Mouse (Mus musculus): ENCODE measurements around the gene Stab2. TPM values are rescaled to one million over a fixed set of nuclear protein-coding genes. Genes with fewer than 3 reads are reported as not detected.

The Stab2 gene
- total and polyA plus RNA-seq, 3 experiments = 0.09 TPM; not detected in 2

GRCm38 (mm10) chr10:86973276-86973675 is 34.5 kb downstream of the Stab2 start:
- TF ChIP-seq ZC3H11A (IDR thresholded peaks at IDR 0.05; ENCODE audit: low read depth, low read length) (no peak), ETS1 (conservative IDR thresholded peaks at IDR 0.05; ENCODE audit: low read depth, low read length) (no peak), ELF1 (IDR thresholded peaks at IDR 0.05; ENCODE audit: low read depth, low read length) (no peak), MYC (IDR thresholded peaks at IDR 0.05; ENCODE audit: low read depth, low read length) (no peak)
- no peak overlapping the region for H3K27ac ChIP-seq (ENCODE audit: insufficient read depth, low read depth)
- no peak overlapping the region for H3K4me3 ChIP-seq (replicated peaks in 1 of 3; ENCODE audit: low read depth in 2 of 3, low read length in 2 of 3, poor library complexity in 1 of 3)
- dilution Hi-C loops (cut with MboI; ENCODE audit: extremely low pct_ligation_motif_present, extremely low pct_unique_long_range_greater_than_20kb, low sequenced_read_pairs) (no loop called here), in situ Hi-C loops (cut with MboI; ENCODE audit: low pct_ligation_motif_present, low pct_unique_long_range_greater_than_20kb, low sequenced_read_pairs) (no loop called here)
- DNase-seq (ENCODE audit: extremely low read depth) = no peak
- H3K9me3 ChIP-seq (replicated peaks; ENCODE audit: low read length) = no peaks in the 10 kb centered on the region
- H3K4me2 ChIP-seq (ENCODE audit: insufficient read depth, low read depth, poor library complexity, severe bottlenecking) = no peak overlapping the region
- H3K36me3 ChIP-seq (replicated peaks in 1 of 2; ENCODE audit: control insufficient read depth in 1 of 2, insufficient read depth in 1 of 2, low read length in 1 of 2) = no peaks in the 10 kb centered on the region
- peaks cover 5% of the 10 kb centered on the region for H3K27me3 ChIP-seq (replicated peaks)
- H3K79me2 ChIP-seq (replicated peaks; ENCODE audit: control insufficient read depth, extremely low read depth, insufficient read depth, poor library complexity, severe bottlenecking) = no peaks in the 10 kb centered on the region
- no peak overlapping the region for H3K9ac ChIP-seq (ENCODE audit: insufficient read depth, low read depth)
- H3K4me1 ChIP-seq (ENCODE audit: control insufficient read depth in 1 of 2, insufficient read depth in 2 of 2) = peaks cover 0 to 3% of the 10 kb centered on the region in 2 experiments; a peak in 1 of 4 replicates

GRCm38 (mm10) chr10:86972503-86972826 is 35.4 kb downstream of the Stab2 start:
- H3K4me2 ChIP-seq (ENCODE audit: insufficient read depth, low read depth, poor library complexity, severe bottlenecking) = peak overlapping the region; percentile 51; the same call in 1 of the 2 replicates
- dilution Hi-C loops (cut with MboI; ENCODE audit: extremely low pct_ligation_motif_present, extremely low pct_unique_long_range_greater_than_20kb, low sequenced_read_pairs) (no loop called here), in situ Hi-C loops (cut with MboI; ENCODE audit: low pct_ligation_motif_present, low pct_unique_long_range_greater_than_20kb, low sequenced_read_pairs) (no loop called here)
- no peaks in the 10 kb centered on the region for H3K36me3 ChIP-seq (replicated peaks in 1 of 2; ENCODE audit: control insufficient read depth in 1 of 2, insufficient read depth in 1 of 2, low read length in 1 of 2)
- DNase-seq (ENCODE audit: extremely low read depth) = no peak
- no peaks in the 10 kb centered on the region for H3K9me3 ChIP-seq (replicated peaks; ENCODE audit: low read length)
- no peak for TF ChIP-seq RAD21 (IDR thresholded peaks at IDR 0.05; ENCODE audit: low read depth, low read length)
- TF ChIP-seq E2F4 (IDR thresholded peaks at IDR 0.05; ENCODE audit: insufficient replicate concordance, low read depth, low read length) = no peak
- TF ChIP-seq MAZ (IDR thresholded peaks at IDR 0.05; ENCODE audit: low read depth, low read length) = no peak
- TF ChIP-seq POLR2A (IDR thresholded peaks at IDR 0.05; ENCODE audit: low read depth, low read length) = no peak
- TF ChIP-seq TCF12 (IDR thresholded peaks at IDR 0.05; ENCODE audit: low read depth, low read length) = no peak
- TF ChIP-seq ZMIZ1 (IDR thresholded peaks at IDR 0.05; ENCODE audit: low read depth, low read length) = no peak
- no peak for TF ChIP-seq CTCF (conservative IDR thresholded peaks at IDR 0.05 in 1 of 2, IDR thresholded peaks at IDR 0.05 in 1 of 2; ENCODE audit: low read depth in 2 of 2, low read length in 2 of 2)
- TF ChIP-seq HCFC1 (IDR thresholded peaks at IDR 0.05; ENCODE audit: low read depth, low read length) = no peak
- TF ChIP-seq POLR2AphosphoS2 (IDR thresholded peaks at IDR 0.05; ENCODE audit: low read depth, low read length) = no peak
- no peak for TF ChIP-seq MAX (IDR thresholded peaks at IDR 0.05; ENCODE audit: low read length)
- no peak for TF ChIP-seq MXI1 (IDR thresholded peaks at IDR 0.05; ENCODE audit: low read depth, low read length)
- TF ChIP-seq USF2 (conservative IDR thresholded peaks at IDR 0.05; ENCODE audit: low read depth, low read length) = no peak
- TF ChIP-seq NRF1 (IDR thresholded peaks at IDR 0.05; ENCODE audit: low read depth, low read length) = no peak
- H3K4me3 ChIP-seq (replicated peaks in 1 of 3; ENCODE audit: low read depth in 2 of 3, low read length in 2 of 3, poor library complexity in 1 of 3) = no peak overlapping the region
- no peak overlapping the region for H3K27ac ChIP-seq (ENCODE audit: insufficient read depth, low read depth)
- no peaks in the 10 kb centered on the region for H3K79me2 ChIP-seq (replicated peaks; ENCODE audit: control insufficient read depth, extremely low read depth, insufficient read depth, poor library complexity, severe bottlenecking)
- H3K9ac ChIP-seq (ENCODE audit: insufficient read depth, low read depth) = no peak overlapping the region
- H3K4me1 ChIP-seq (ENCODE audit: control insufficient read depth in 1 of 2, insufficient read depth in 2 of 2) = peaks cover 0 to 3% of the 10 kb centered on the region in 2 experiments; a peak in 1 of 4 replicates
- H3K27me3 ChIP-seq (replicated peaks) = peaks cover 5% of the 10 kb centered on the region
